Mouse (Mus musculus) embryonic fibroblast, embryonic 13.5 days (primary cell): ENCODE data around the gene Scyl3.

Source experiments
- CTCF ChIP-seq: IDR thresholded peaks from 2 replicates; pipeline ENCODE4 v1.5.1; 2011; ENCODE audit warnings: mild to moderate bottlenecking, control low read depth, low read length, moderate library complexity, borderline replicate concordance; ENCODE audit not compliant: insufficient read depth
- POLR2A ChIP-seq: IDR thresholded peaks from 2 replicates; pipeline ENCODE4 v1.6.1; 2011; ENCODE audit warnings: low read depth, mild to moderate bottlenecking, control low read depth, low read length, moderate library complexity

DNA sequence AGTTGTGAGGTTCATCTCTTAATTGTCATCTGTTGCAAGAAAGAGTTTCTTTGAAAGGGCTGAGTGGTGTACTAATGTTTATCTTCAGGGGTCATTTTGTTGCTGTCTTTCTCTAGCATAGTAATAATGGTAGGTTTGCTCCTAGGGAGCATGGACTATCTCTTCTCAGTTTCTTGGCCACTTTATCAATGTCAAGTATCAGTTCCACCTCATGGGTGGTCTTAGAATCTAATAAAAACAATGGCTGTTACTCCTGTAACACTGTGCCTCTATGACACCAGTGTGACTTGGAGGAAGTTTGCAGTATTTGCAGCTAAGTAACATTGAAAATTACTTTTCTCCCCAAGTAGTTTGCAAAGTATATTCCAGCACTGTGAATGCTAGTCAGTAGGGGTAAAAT lies 39.3 kb upstream of the Scyl3 start:
- TF ChIP-seq CTCF: no peak
- no peak for TF ChIP-seq POLR2A
